18 mouse cellular contexts compared by ENCODE assay signal in the genomic region with DNA sequence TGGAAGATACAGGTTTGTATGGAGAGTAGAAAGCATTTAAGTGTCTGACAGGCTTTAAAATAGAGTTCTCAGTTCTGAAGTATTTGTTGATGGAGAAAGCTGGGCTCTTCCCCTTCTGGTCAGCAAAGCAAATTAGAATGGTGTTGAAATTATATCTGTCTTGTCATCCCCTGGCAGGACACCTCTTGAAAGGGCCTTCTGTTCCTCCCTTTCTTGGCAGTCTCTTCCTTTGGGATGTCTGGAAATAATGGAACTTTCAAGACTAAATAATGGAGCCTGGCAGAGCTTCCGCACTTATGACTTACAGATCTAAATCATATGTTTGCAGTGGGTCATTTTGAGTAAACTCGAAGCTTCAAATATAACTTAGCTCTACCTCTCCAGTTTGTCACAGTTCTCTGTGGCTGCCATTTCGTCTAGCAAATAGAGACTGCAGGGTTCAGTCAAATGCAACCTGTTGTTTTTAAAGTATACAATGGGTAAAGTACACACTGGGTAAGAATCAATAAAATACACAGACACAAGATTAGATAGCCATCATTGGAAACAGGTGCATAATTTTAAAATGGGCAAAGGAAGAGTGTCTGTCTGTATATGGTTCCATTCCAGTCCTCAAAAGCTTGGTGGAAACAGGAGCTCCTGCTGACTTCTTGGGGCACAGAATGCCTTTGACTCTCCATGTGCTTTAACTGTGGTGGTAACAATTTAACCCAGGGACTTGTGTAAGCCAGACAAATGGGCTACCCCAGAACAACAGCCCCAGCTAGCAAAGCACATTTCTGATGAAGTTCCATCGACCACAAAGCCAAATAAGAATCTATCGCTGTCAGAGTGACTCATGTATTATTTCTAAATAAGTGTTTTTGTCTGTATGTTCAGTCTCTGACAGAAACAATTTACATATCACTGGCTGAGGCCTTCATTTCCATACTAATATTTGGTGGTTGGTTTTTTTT.
DNase-seq lines count a peak whose midpoint lies in the region; ATAC-seq and TF ChIP-seq lines count a peak whose summit lies in the region.
"Had no signal": no experiment of that assay in that cellular context is flagged by ENCODE, and none has a peak within 500 bp of the region (broad histone marks: within the 10 kb centered on the region; RNA-seq: fewer than 3 reads in every experiment).

No protein-coding gene starts in this region.

- H3K4me3 ChIP-seq in liver, embryonic 15.5 days (replicated peaks), result no peak overlapping the region
- H3K4me3 ChIP-seq in liver, embryonic 11.5 days (ENCODE audit: low read depth, low read length), result no peak overlapping the region
- no peak overlapping the region for H3K4me3 ChIP-seq in bone marrow macrophage, adult 2 months (ENCODE audit: insufficient read depth, low read length)
- no peak overlapping the region for H3K4me3 ChIP-seq in macrophage (ENCODE audit: inconsistent target)
- H3K4me3 ChIP-seq: embryonic facial prominence, embryonic 15.5 days; layer of hippocampus, adult 2 months; left cerebral cortex, adult 2 months; limb, embryonic 13.5 days; stomach, embryonic 15.5 days had no signal

- H3K36me3 ChIP-seq in liver, embryonic 15.5 days (replicated peaks), result no peaks in the 10 kb centered on the region
- H3K36me3 ChIP-seq in liver, embryonic 11.5 days (ENCODE audit: control insufficient read depth, insufficient read depth, low read length), result no peaks in the 10 kb centered on the region
- no peaks in the 10 kb centered on the region for H3K36me3 ChIP-seq in macrophage (ENCODE audit: inconsistent target)
- H3K36me3 ChIP-seq: embryonic facial prominence, embryonic 15.5 days; limb, embryonic 13.5 days; stomach, embryonic 15.5 days had no signal

- no peaks in the 10 kb centered on the region for H3K79me2 ChIP-seq in macrophage (ENCODE audit: inconsistent target)

- DNase-seq in cerebellum, postnatal 10 days, result peak; percentile 4
- no peak for DNase-seq in cerebellum, adult 11-12 months
- no peak for DNase-seq in liver, embryonic 11.5 days (ENCODE audit: low spot score)
- DNase-seq in left cerebral cortex, adult 8-10 months (ENCODE audit: low spot score in 2 of 2), result no peak
- no peak for DNase-seq in left cerebral cortex, postnatal 36 days (ENCODE audit: low spot score in 2 of 2)
- DNase-seq: cerebellum, adult 2 months; forebrain, postnatal 0 days; spleen, adult 18-20 months had no signal

- H3K9me3 ChIP-seq in liver, embryonic 15.5 days (replicated peaks), result no peaks in the 10 kb centered on the region
- no peaks in the 10 kb centered on the region for H3K9me3 ChIP-seq in liver, embryonic 11.5 days (ENCODE audit: control insufficient read depth, low read length)
- H3K9me3 ChIP-seq: embryonic facial prominence, embryonic 15.5 days; limb, embryonic 13.5 days; stomach, embryonic 15.5 days had no signal

- H3K27ac ChIP-seq in liver, embryonic 15.5 days (replicated peaks), result peak overlapping the region; percentile 53
- no peak overlapping the region for H3K27ac ChIP-seq in liver, embryonic 11.5 days (ENCODE audit: low read depth, low read length)
- H3K27ac ChIP-seq in bone marrow macrophage, adult 2 months (ENCODE audit: insufficient read depth, low read depth, low read length), result peak overlapping the region; percentile 71
- H3K27ac ChIP-seq in macrophage, result peak overlapping the region; percentile 82; the same call in 1 of the 2 replicates
- H3K27ac ChIP-seq: embryonic facial prominence, embryonic 15.5 days; layer of hippocampus, adult 2 months; left cerebral cortex, adult 2 months; limb, embryonic 13.5 days; stomach, embryonic 15.5 days had no signal

- TF ChIP-seq POLR2A in bone marrow macrophage, adult 2 months (IDR thresholded peaks at IDR 0.05; ENCODE audit: borderline replicate concordance, low read depth, low read length), result no peak

- no peaks in the 10 kb centered on the region for H3K27me3 ChIP-seq in liver, embryonic 15.5 days
- no peaks in the 10 kb centered on the region for H3K27me3 ChIP-seq in liver, embryonic 11.5 days (replicated peaks; ENCODE audit: control insufficient read depth, insufficient read depth, low read length)
- H3K27me3 ChIP-seq: embryonic facial prominence, embryonic 15.5 days; limb, embryonic 13.5 days; stomach, embryonic 15.5 days had no signal

- WGBS in liver, embryonic 15.5 days (ENCODE audit: insufficient replicate concordance), result 56% methylated on average over 5 of the region's 5 CpGs
- 78% methylated on average over 5 of the region's 5 CpGs for WGBS in liver, embryonic 11.5 days
- 81% methylated on average over 5 of the region's 5 CpGs for WGBS in macrophage (ENCODE audit: missing documents)

- no peak for TF ChIP-seq CTCF in bone marrow macrophage, adult 2 months (IDR thresholded peaks at IDR 0.05; ENCODE audit: low read depth, low read length)

- peaks cover 5% of the 10 kb centered on the region for H3K4me1 ChIP-seq in liver, embryonic 15.5 days (replicated peaks)
- H3K4me1 ChIP-seq in liver, embryonic 11.5 days (replicated peaks; ENCODE audit: control insufficient read depth, insufficient read depth, low read length), result no peaks in the 10 kb centered on the region
- peaks cover 16% of the 10 kb centered on the region for H3K4me1 ChIP-seq in bone marrow macrophage, adult 2 months (ENCODE audit: control insufficient read depth, insufficient read depth, low read length)
- H3K4me1 ChIP-seq: embryonic facial prominence, embryonic 15.5 days; stomach, embryonic 15.5 days had no signal

- intact Hi-C loops in left cerebral cortex, postnatal 36 days (cut with DNase I), result no loop called here

- no peak overlapping the region for H3K4me2 ChIP-seq in liver, embryonic 15.5 days
- H3K4me2 ChIP-seq in liver, embryonic 11.5 days, result no peak overlapping the region
- H3K4me2 ChIP-seq: embryonic facial prominence, embryonic 15.5 days; limb, embryonic 13.5 days; midbrain, embryonic 11.5 days; stomach, embryonic 15.5 days had no signal

- no peak overlapping the region for H3K9ac ChIP-seq in liver, embryonic 15.5 days
- H3K9ac ChIP-seq in liver, embryonic 11.5 days (ENCODE audit: low read depth, low read length), result no peak overlapping the region
- H3K9ac ChIP-seq: embryonic facial prominence, embryonic 15.5 days; forebrain, postnatal 0 days; limb, embryonic 13.5 days; stomach, embryonic 15.5 days had no signal

- ATAC-seq in liver, embryonic 15.5 days (ENCODE audit: insufficient read depth), result peak; percentile 66
- ATAC-seq in liver, embryonic 11.5 days (replicated peaks; ENCODE audit: low FRiP score), result no peak
- ATAC-seq: forebrain, postnatal 0 days; hindbrain, embryonic 16.5 days had no signal

Comparison
In these comparisons a context has a peak if more than half of its experiments do, and no peak if none do; other contexts are left out.
1. DNase-seq: peak in cerebellum, postnatal 10 days (2 of 2); none in cerebellum, adult 11-12 months (single experiment), liver, embryonic 11.5 days (single experiment), left cerebral cortex, adult 8-10 months (0 of 2) and left cerebral cortex, postnatal 36 days (0 of 2).